Mouse (Mus musculus) kidney, adult 2 months (tissue): ENCODE data around the gene Fnip2.

ENCODE experiments used
- CTCF ChIP-seq: fragments of 200-500 bp; conservative IDR thresholded peaks from 2 replicates; pipeline ENCODE4 v1.5.1; 2011; ENCODE audit warnings: low read depth, mild to moderate bottlenecking, control low read depth, low read length, moderate library complexity, mixed read lengths; ENCODE audit not compliant: insufficient read depth, insufficient read length
- POLR2A ChIP-seq: fragments of 200-500 bp; IDR thresholded peaks from one replicate; pipeline ENCODE4 v1.6.1; 2011; ENCODE audit warnings: low read depth, low read length, control low read depth

GRCm38 (mm10) chr3:79548681-79549437 lies 18.7 kb downstream of the Fnip2 start:
- TF ChIP-seq CTCF (no peak), POLR2A (no peak)
